Mouse (Mus musculus): ENCODE measurements around the gene Zfp219.
A peak's percentile ranks its signal among the peaks of the same experiment; 100 is the strongest.

DNA sequence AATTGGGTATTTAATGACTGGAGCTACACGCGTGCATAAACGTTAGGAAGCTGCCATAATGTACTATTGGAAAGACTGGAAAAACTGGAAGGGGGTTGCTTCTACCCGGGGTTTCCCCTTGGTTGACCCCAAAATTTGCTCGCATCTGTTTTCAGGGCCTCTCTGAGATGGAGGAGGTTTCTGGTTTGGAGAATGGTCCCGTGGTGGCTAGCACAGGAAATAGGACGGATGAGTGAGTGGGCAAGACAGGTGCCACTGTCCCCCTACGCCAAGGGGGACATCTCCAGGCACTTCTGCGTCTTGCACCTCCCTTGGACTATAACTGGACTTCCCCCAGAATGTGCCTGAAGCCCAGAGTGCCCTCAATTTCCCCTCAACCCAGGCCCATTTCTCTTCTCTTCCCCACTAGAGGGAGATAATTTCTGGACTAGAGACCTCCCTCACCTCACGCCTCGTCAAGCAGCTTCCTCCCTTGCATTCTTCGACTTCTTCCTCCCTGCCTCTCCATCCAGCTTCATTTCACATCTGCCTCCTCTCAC, 1.4 kb downstream of the Zfp219 start:
- peak; percentile 31; the same call in 1 of the 2 replicates for TF ChIP-seq CTCF (IDR thresholded peaks at IDR 0.05; ENCODE audit: low read depth, low read length)
- TF ChIP-seq POLR2A (IDR thresholded peaks at IDR 0.05; ENCODE audit: borderline replicate concordance, low read depth, low read length): no peak

Measured in bone marrow macrophage, adult 2 months (primary cell).